Mouse (Mus musculus): ENCODE results near the gene Lingo2. TPM values are rescaled to one million over a fixed set of nuclear protein-coding genes. Genes with fewer than 3 reads are reported as not detected.

The Lingo2 gene
- total and polyA plus RNA-seq, 3 experiments: not detected

GRCm38 (mm10) chr4:35846518-35846917 lies 1105.0 kb downstream of the Lingo2 start:
- no peaks in the 10 kb centered on the region for H3K36me3 ChIP-seq (ENCODE audit: control insufficient read depth in 1 of 2, insufficient read depth in 2 of 2, low read length in 2 of 2)
- H3K9me3 ChIP-seq (replicated peaks; ENCODE audit: insufficient read depth, low read length): no peaks in the 10 kb centered on the region
- no peak overlapping the region for H3K9ac ChIP-seq (ENCODE audit: control insufficient read depth, low read depth, low read length, poor library complexity, severe bottlenecking)
- H3K27ac ChIP-seq (ENCODE audit: control insufficient read depth, low read depth, low read length): no peak overlapping the region
- no peak overlapping the region for H3K4me3 ChIP-seq (ENCODE audit: control insufficient read depth in 1 of 2, insufficient read depth in 1 of 2, low read depth in 2 of 2, low read length in 2 of 2)
- no peaks in the 10 kb centered on the region for H3K27me3 ChIP-seq (ENCODE audit: control insufficient read depth in 1 of 2, insufficient read depth in 2 of 2, low read length in 2 of 2)
- no peak for TF ChIP-seq ETS1 (IDR thresholded peaks at IDR 0.05; ENCODE audit: low read depth, low read length)
- no peak for TF ChIP-seq ZMIZ1 (IDR thresholded peaks at IDR 0.05; ENCODE audit: low read depth, low read length)
- TF ChIP-seq POLR2A (IDR thresholded peaks at IDR 0.05; ENCODE audit: control insufficient read depth in 1 of 2, insufficient read depth in 1 of 2, low read depth in 1 of 2, low read length in 2 of 2, poor library complexity in 1 of 2): no peak
- no peak for TF ChIP-seq USF1 (IDR thresholded peaks at IDR 0.05; ENCODE audit: low read depth, low read length)
- no peak for TF ChIP-seq HCFC1 (IDR thresholded peaks at IDR 0.05; ENCODE audit: low read depth, low read length)
- no peak for TF ChIP-seq RCOR1 (IDR thresholded peaks at IDR 0.05; ENCODE audit: low read depth, low read length)
- TF ChIP-seq SIN3A (IDR thresholded peaks at IDR 0.05; ENCODE audit: low read length): no peak
- no peak for TF ChIP-seq CHD2 (IDR thresholded peaks at IDR 0.05; ENCODE audit: low read length)
- TF ChIP-seq SMC3 (IDR thresholded peaks at IDR 0.05; ENCODE audit: low read depth, low read length): no peak
- no peak for TF ChIP-seq JUND (IDR thresholded peaks at IDR 0.05; ENCODE audit: low read depth, low read length)
- TF ChIP-seq TAL1 (IDR thresholded peaks at IDR 0.05; ENCODE audit: low read length): no peak
- TF ChIP-seq MYB (IDR thresholded peaks at IDR 0.05; ENCODE audit: low read depth, low read length): no peak
- TF ChIP-seq EP300 (IDR thresholded peaks at IDR 0.05; ENCODE audit: low read depth in 1 of 2, low read length in 2 of 2): no peak
- no peak for TF ChIP-seq UBTF (IDR thresholded peaks at IDR 0.05; ENCODE audit: borderline replicate concordance, insufficient read depth, low read depth, low read length)
- no peak for TF ChIP-seq POLR2AphosphoS5 (IDR thresholded peaks at IDR 0.05; ENCODE audit: borderline replicate concordance, low read depth, low read length)
- no peak for TF ChIP-seq NRF1 (IDR thresholded peaks at IDR 0.05; ENCODE audit: insufficient read depth, low read depth, low read length, poor library complexity, severe bottlenecking)
- no peak for TF ChIP-seq MYC (IDR thresholded peaks at IDR 0.05; ENCODE audit: low read depth, low read length)
- TF ChIP-seq ZNF384 (IDR thresholded peaks at IDR 0.05; ENCODE audit: low read depth, low read length): no peak
- no peak for DNase-seq (ENCODE audit: low read depth, low spot score)
- H3K79me2 ChIP-seq (ENCODE audit: control insufficient read depth, insufficient read depth, low read length, poor library complexity): no peaks in the 10 kb centered on the region
- no peaks in the 10 kb centered on the region for H3K4me1 ChIP-seq (ENCODE audit: control insufficient read depth in 1 of 2, insufficient read depth in 2 of 2, low read length in 2 of 2)

GRCm38 (mm10) chr4:35845140-35845539 lies 1106.4 kb downstream of the Lingo2 start:
- H3K36me3 ChIP-seq (ENCODE audit: control insufficient read depth in 1 of 2, insufficient read depth in 2 of 2, low read length in 2 of 2): no peaks in the 10 kb centered on the region
- no peak for DNase-seq (ENCODE audit: low read depth, low spot score)
- no peaks in the 10 kb centered on the region for H3K79me2 ChIP-seq (ENCODE audit: control insufficient read depth, insufficient read depth, low read length, poor library complexity)
- no peak for TF ChIP-seq MAFK (IDR thresholded peaks at IDR 0.05; ENCODE audit: borderline replicate concordance, low read depth, low read length)
- TF ChIP-seq MXI1 (IDR thresholded peaks at IDR 0.05; ENCODE audit: low read depth, low read length): no peak
- no peak for TF ChIP-seq RCOR1 (IDR thresholded peaks at IDR 0.05; ENCODE audit: low read depth, low read length)
- TF ChIP-seq POLR2A (IDR thresholded peaks at IDR 0.05; ENCODE audit: control insufficient read depth in 1 of 2, insufficient read depth in 1 of 2, low read depth in 1 of 2, low read length in 2 of 2, poor library complexity in 1 of 2): no peak
- no peak for TF ChIP-seq CHD1 (IDR thresholded peaks at IDR 0.05; ENCODE audit: low read depth, low read length)
- TF ChIP-seq EP300 (IDR thresholded peaks at IDR 0.05; ENCODE audit: low read depth in 1 of 2, low read length in 2 of 2): no peak
- TF ChIP-seq JUND (IDR thresholded peaks at IDR 0.05; ENCODE audit: low read depth, low read length): no peak
- TF ChIP-seq RAD21 (IDR thresholded peaks at IDR 0.05; ENCODE audit: low read depth, low read length): no peak
- TF ChIP-seq E2F4 (IDR thresholded peaks at IDR 0.05; ENCODE audit: borderline replicate concordance, low read depth, low read length): no peak
- no peak for TF ChIP-seq GABPA (IDR thresholded peaks at IDR 0.05; ENCODE audit: low read depth, low read length)
- no peak overlapping the region for H3K4me3 ChIP-seq (ENCODE audit: control insufficient read depth in 1 of 2, insufficient read depth in 1 of 2, low read depth in 2 of 2, low read length in 2 of 2)
- no peaks in the 10 kb centered on the region for H3K27me3 ChIP-seq (ENCODE audit: control insufficient read depth in 1 of 2, insufficient read depth in 2 of 2, low read length in 2 of 2)
- H3K4me1 ChIP-seq (ENCODE audit: control insufficient read depth in 1 of 2, insufficient read depth in 2 of 2, low read length in 2 of 2): no peaks in the 10 kb centered on the region
- no peak overlapping the region for H3K27ac ChIP-seq (ENCODE audit: control insufficient read depth, low read depth, low read length)
- no peaks in the 10 kb centered on the region for H3K9me3 ChIP-seq (replicated peaks; ENCODE audit: insufficient read depth, low read length)
- H3K9ac ChIP-seq (ENCODE audit: control insufficient read depth, low read depth, low read length, poor library complexity, severe bottlenecking): no peak overlapping the region

Measured in MEL (cell line).